Mouse (Mus musculus): ENCODE measurements at regions not wholly inside any gene's neighbourhood (a gene's known extent, or its start where the extent isn't known, plus 50 kb on each side); places are given as distances from the start of the nearest gene placed in this dataset.
"Not testable (repeated sequence)": the region's sequence is repeated elsewhere in the genome, so short reads cannot be mapped to it uniquely, and the experiment has no call there.

- no peak for DNase-seq (ENCODE audit: low spot score)
- no peak for ATAC-seq
- 57% methylated on average over 5 of the region's 5 CpGs for WGBS
Measured at GRCm38 (mm10) chr16:29909923-29910465, 154.2 kb upstream of the Hes1 start.

GRCm38 (mm10) chr16:29911164-29911571 lies 153.0 kb upstream of the Hes1 start:
- WGBS: 76% methylated on average over 7 of the region's 7 CpGs
- no peaks in the 10 kb centered on the region for H3K4me1 ChIP-seq (ENCODE audit: control insufficient read depth, insufficient read depth, low read length)
- DNase-seq (ENCODE audit: low spot score): no peak

More at GRCm38 (mm10) chr16:29909923-29910465, 154.2 kb upstream of the Hes1 start:
- Histone ChIP-seq H3K27me3 (replicated peaks; ENCODE audit: control insufficient read depth, insufficient read depth, low read length) (no peaks in the 10 kb centered on the region), H3K9me3 (replicated peaks; ENCODE audit: control insufficient read depth, low read length) (no peaks in the 10 kb centered on the region), H3K4me2 (ENCODE audit: low read length) (no peak overlapping the region), H3K4me1 (ENCODE audit: control insufficient read depth, insufficient read depth, low read length) (no peaks in the 10 kb centered on the region), H3K9ac (ENCODE audit: low read length) (no peak overlapping the region), H3K27ac (ENCODE audit: low read depth, low read length) (no peak overlapping the region), H3K36me3 (ENCODE audit: control insufficient read depth, insufficient read depth, low read length) (no peaks in the 10 kb centered on the region), H3K4me3 (ENCODE audit: low read depth, low read length) (no peak overlapping the region)

GRCm38 (mm10) chr16:29913357-29914010 lies 150.7 kb upstream of the Hes1 start:
- Histone ChIP-seq H3K4me3 (ENCODE audit: low read depth, low read length) (no peak overlapping the region), H3K9me3 (replicated peaks; ENCODE audit: control insufficient read depth, low read length) (no peaks in the 10 kb centered on the region), H3K4me1 (ENCODE audit: control insufficient read depth, insufficient read depth, low read length) (no peaks in the 10 kb centered on the region), H3K27me3 (replicated peaks; ENCODE audit: control insufficient read depth, insufficient read depth, low read length) (no peaks in the 10 kb centered on the region), H3K27ac (ENCODE audit: low read depth, low read length) (no peak overlapping the region), H3K4me2 (ENCODE audit: low read length) (no peak overlapping the region), H3K36me3 (ENCODE audit: control insufficient read depth, insufficient read depth, low read length) (no peaks in the 10 kb centered on the region), H3K9ac (ENCODE audit: low read length) (no peak overlapping the region)
- WGBS: 81% methylated on average over 8 of the region's 8 CpGs
- ATAC-seq (no peak), DNase-seq (ENCODE audit: low spot score) (no peak)

More at GRCm38 (mm10) chr16:29911164-29911571, 153.0 kb upstream of the Hes1 start:
- no peaks in the 10 kb centered on the region for H3K27me3 ChIP-seq (replicated peaks; ENCODE audit: control insufficient read depth, insufficient read depth, low read length)
- H3K4me2 ChIP-seq (ENCODE audit: low read length): no peak overlapping the region
- H3K36me3 ChIP-seq (ENCODE audit: control insufficient read depth, insufficient read depth, low read length): no peaks in the 10 kb centered on the region
- no peaks in the 10 kb centered on the region for H3K9me3 ChIP-seq (replicated peaks; ENCODE audit: control insufficient read depth, low read length)
- H3K4me3 ChIP-seq (ENCODE audit: low read depth, low read length): no peak overlapping the region
- H3K27ac ChIP-seq (ENCODE audit: low read depth, low read length): no peak overlapping the region
- H3K9ac ChIP-seq (ENCODE audit: low read length): no peak overlapping the region
- ATAC-seq: no peak

GRCm38 (mm10) chr16:29915346-29915745 lies 148.8 kb upstream of the Hes1 start:
- Histone ChIP-seq H3K4me2 (ENCODE audit: low read length) (no peak overlapping the region), H3K4me1 (ENCODE audit: control insufficient read depth, insufficient read depth, low read length) (no peaks in the 10 kb centered on the region), H3K27me3 (replicated peaks; ENCODE audit: control insufficient read depth, insufficient read depth, low read length) (no peaks in the 10 kb centered on the region), H3K4me3 (ENCODE audit: low read depth, low read length) (no peak overlapping the region), H3K9ac (ENCODE audit: low read length) (no peak overlapping the region), H3K36me3 (ENCODE audit: control insufficient read depth, insufficient read depth, low read length) (no peaks in the 10 kb centered on the region), H3K27ac (ENCODE audit: low read depth, low read length) (no peak overlapping the region), H3K9me3 (replicated peaks; ENCODE audit: control insufficient read depth, low read length) (no peaks in the 10 kb centered on the region)
- DNase-seq (ENCODE audit: low spot score) (no peak), ATAC-seq (peak; percentile 40; the same call in 1 of the 2 replicates)
- WGBS: 57% methylated on average over 11 of the region's 11 CpGs

- Histone ChIP-seq H3K4me1 (ENCODE audit: control insufficient read depth, insufficient read depth, low read length) (no peaks in the 10 kb centered on the region), H3K36me3 (ENCODE audit: control insufficient read depth, insufficient read depth, low read length) (no peaks in the 10 kb centered on the region), H3K9ac (ENCODE audit: low read length) (no peak overlapping the region), H3K4me3 (ENCODE audit: low read depth, low read length) (no peak overlapping the region), H3K27ac (ENCODE audit: low read depth, low read length) (no peak overlapping the region), H3K27me3 (replicated peaks; ENCODE audit: control insufficient read depth, insufficient read depth, low read length) (no peaks in the 10 kb centered on the region), H3K4me2 (ENCODE audit: low read length) (no peak overlapping the region), H3K9me3 (replicated peaks; ENCODE audit: control insufficient read depth, low read length) (no peaks in the 10 kb centered on the region)
- no peak for ATAC-seq
- WGBS: 53% methylated on average over 3 of the region's 3 CpGs
- no peak for DNase-seq (ENCODE audit: low spot score)
Measured at GRCm38 (mm10) chr16:29917989-29918388, 146.2 kb upstream of the Hes1 start.

- no peak overlapping the region for H3K4me3 ChIP-seq (ENCODE audit: low read depth, low read length)
- H3K9ac ChIP-seq (ENCODE audit: low read length): no peak overlapping the region
- ATAC-seq (no peak), DNase-seq (ENCODE audit: low spot score) (no peak)
- 90% methylated on average over 6 of the region's 6 CpGs for WGBS
- H3K9me3 ChIP-seq (replicated peaks; ENCODE audit: control insufficient read depth, low read length): no peaks in the 10 kb centered on the region
- H3K27me3 ChIP-seq (replicated peaks; ENCODE audit: control insufficient read depth, insufficient read depth, low read length): no peaks in the 10 kb centered on the region
- H3K27ac ChIP-seq (ENCODE audit: low read depth, low read length): no peak overlapping the region
- no peaks in the 10 kb centered on the region for H3K4me1 ChIP-seq (ENCODE audit: control insufficient read depth, insufficient read depth, low read length)
- no peak overlapping the region for H3K4me2 ChIP-seq (ENCODE audit: low read length)
- no peaks in the 10 kb centered on the region for H3K36me3 ChIP-seq (ENCODE audit: control insufficient read depth, insufficient read depth, low read length)
Measured at GRCm38 (mm10) chr16:29918396-29918795, 145.8 kb upstream of the Hes1 start.

GRCm38 (mm10) chr16:29920940-29921339 lies 143.2 kb upstream of the Hes1 start:
- Histone ChIP-seq H3K27ac (ENCODE audit: low read depth, low read length) (no peak overlapping the region), H3K4me2 (ENCODE audit: low read length) (no peak overlapping the region), H3K27me3 (replicated peaks; ENCODE audit: control insufficient read depth, insufficient read depth, low read length) (no peaks in the 10 kb centered on the region), H3K9ac (ENCODE audit: low read length) (no peak overlapping the region), H3K36me3 (ENCODE audit: control insufficient read depth, insufficient read depth, low read length) (no peaks in the 10 kb centered on the region), H3K4me1 (ENCODE audit: control insufficient read depth, insufficient read depth, low read length) (no peaks in the 10 kb centered on the region), H3K9me3 (replicated peaks; ENCODE audit: control insufficient read depth, low read length) (no peaks in the 10 kb centered on the region), H3K4me3 (ENCODE audit: low read depth, low read length) (no peak overlapping the region)
- ATAC-seq (no peak), DNase-seq (ENCODE audit: low spot score) (no peak)
- 82% methylated on average over 5 of the region's 5 CpGs for WGBS

GRCm38 (mm10) chr16:29921385-29921784 lies 142.8 kb upstream of the Hes1 start:
- Histone ChIP-seq H3K4me1 (ENCODE audit: control insufficient read depth, insufficient read depth, low read length) (no peaks in the 10 kb centered on the region), H3K9me3 (replicated peaks; ENCODE audit: control insufficient read depth, low read length) (no peaks in the 10 kb centered on the region), H3K4me3 (ENCODE audit: low read depth, low read length) (no peak overlapping the region), H3K36me3 (ENCODE audit: control insufficient read depth, insufficient read depth, low read length) (no peaks in the 10 kb centered on the region), H3K27ac (ENCODE audit: low read depth, low read length) (no peak overlapping the region), H3K4me2 (ENCODE audit: low read length) (no peak overlapping the region), H3K27me3 (replicated peaks; ENCODE audit: control insufficient read depth, insufficient read depth, low read length) (no peaks in the 10 kb centered on the region), H3K9ac (ENCODE audit: low read length) (no peak overlapping the region)
- DNase-seq (ENCODE audit: low spot score) (no peak), ATAC-seq (no peak)
- 71% methylated on average over 3 of the region's 3 CpGs for WGBS

- H3K4me3 ChIP-seq (ENCODE audit: low read depth, low read length); H3K27ac ChIP-seq (ENCODE audit: low read depth, low read length); H3K4me2 ChIP-seq (ENCODE audit: low read length); H3K9me3 ChIP-seq (replicated peaks; ENCODE audit: control insufficient read depth, low read length); H3K4me1 ChIP-seq (ENCODE audit: control insufficient read depth, insufficient read depth, low read length); ATAC-seq; H3K36me3 ChIP-seq (ENCODE audit: control insufficient read depth, insufficient read depth, low read length); H3K9ac ChIP-seq (ENCODE audit: low read length); H3K27me3 ChIP-seq (replicated peaks; ENCODE audit: control insufficient read depth, insufficient read depth, low read length); DNase-seq (ENCODE audit: low spot score): not testable (repeated sequence)
- WGBS: 94% methylated on average over 11 of the region's 11 CpGs
Measured at GRCm38 (mm10) chr16:29927276-29927675, 136.9 kb upstream of the Hes1 start.

Measured in forebrain, embryonic 14.5 days (tissue).